Mouse (Mus musculus) heart, postnatal 0 days (tissue): ENCODE results near the gene 1700023F06Rik.

ENCODE experiments used
- CTCF ChIP-seq: IDR thresholded peaks from 2 replicates; pipeline ENCODE4 v1.5.1; 2016; ENCODE audit warnings: antibody characterized with exemption, control low read depth, low read depth
- EP300 ChIP-seq: IDR thresholded peaks from 2 replicates; pipeline ENCODE4 v1.6.1; 2016; ENCODE audit warnings: antibody characterized with exemption, low read depth

- TF ChIP-seq CTCF (no peak), EP300 (no peak)
Measured at GRCm38 (mm10) chr11:103247504-103248177, 39.3 kb upstream of the 1700023F06Rik start.
